Mouse (Mus musculus): ENCODE measurements around the gene Ube2s. TPM values are rescaled to one million over a fixed set of nuclear protein-coding genes. Genes with fewer than 3 reads are reported as not detected.

Ube2s gene
- 100 to 1,000 TPM; 229 to 230 TPM for total RNA-seq (2023)

DNA sequence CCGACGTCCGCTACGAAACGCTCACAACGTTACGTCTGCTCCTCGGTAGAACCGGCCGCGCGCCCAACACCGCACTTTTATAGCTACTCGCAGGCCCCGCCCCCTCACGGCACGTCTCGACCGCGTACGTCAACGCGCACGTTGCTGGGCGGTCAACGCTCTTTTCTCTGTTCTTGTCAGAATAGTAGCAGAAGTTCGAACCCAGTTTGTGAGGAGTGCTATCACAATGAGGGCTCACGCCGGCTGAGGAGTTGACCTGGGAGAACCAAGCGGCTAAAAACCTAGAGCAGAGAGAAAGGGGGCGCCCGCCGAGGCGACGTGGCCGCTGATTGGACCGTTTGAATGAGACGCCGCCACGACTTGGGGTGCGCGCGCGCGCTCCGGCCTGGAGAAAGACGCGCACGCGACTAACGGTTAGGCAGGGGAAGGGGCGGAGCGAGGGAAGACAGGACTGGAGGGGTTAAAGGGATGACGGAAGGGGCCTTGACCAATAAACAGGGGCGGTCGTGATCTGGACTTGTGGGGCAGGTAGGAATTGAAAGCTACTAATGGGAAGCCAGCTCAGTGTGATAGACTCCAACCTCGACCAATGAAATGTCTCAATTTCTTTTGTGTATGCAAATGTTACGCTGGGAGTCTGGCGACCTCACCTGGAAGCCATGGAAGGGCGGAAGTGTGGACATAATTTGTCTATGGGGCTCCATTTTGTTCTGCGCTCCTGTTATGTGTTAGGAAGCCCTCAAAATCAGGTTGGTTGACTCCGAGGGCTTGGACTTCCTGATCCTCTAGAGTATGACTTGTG lies at the start of gene Ube2s:
Gene Ube2s, minus strand, starts transcription at position 288 of the 802 bp plus-strand sequence.

GRCm38 (mm10) chr7:4844245-4844916 lies 32.0 kb upstream of the Ube2s start, which contains the start of gene Shisa7:
Shisa7 (minus strand) TSS chr7:4844696.

GRCm38 (mm10) chr7:4792278-4793212 lies 19.8 kb downstream of the Ube2s start, which contains the start of gene Rpl28:
Rpl28 (plus strand) TSS chr7:4792874.

DNA sequence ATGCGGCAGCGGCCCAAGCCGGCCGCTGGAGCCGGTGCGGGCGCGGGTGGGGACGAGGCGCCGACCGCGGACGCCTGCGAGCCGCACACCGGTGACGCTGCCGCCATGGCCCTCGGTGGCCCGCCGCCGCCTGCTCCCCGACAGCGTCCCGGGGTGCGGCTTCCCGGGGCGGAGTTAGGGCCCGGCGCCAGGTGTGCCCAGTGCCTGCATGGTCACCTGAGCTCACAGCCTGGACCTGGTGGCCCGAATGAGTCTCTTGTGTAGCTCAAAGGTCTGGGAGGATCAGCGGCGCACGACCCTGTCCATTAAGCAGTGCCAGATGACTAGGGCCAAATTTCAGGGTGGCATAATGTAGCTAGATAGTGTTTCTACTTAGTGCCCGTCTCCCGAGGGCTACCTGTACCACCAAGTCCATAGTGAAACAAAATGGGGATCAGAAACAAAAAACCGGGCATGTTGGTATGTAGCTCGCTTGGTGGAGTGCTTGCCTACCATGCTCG lies 22.9 kb downstream of the Ube2s start, which contains the start of gene Tmem238:
Gene Tmem238, minus strand, starts transcription at position 221 of the 500 bp plus-strand sequence.

DNA sequence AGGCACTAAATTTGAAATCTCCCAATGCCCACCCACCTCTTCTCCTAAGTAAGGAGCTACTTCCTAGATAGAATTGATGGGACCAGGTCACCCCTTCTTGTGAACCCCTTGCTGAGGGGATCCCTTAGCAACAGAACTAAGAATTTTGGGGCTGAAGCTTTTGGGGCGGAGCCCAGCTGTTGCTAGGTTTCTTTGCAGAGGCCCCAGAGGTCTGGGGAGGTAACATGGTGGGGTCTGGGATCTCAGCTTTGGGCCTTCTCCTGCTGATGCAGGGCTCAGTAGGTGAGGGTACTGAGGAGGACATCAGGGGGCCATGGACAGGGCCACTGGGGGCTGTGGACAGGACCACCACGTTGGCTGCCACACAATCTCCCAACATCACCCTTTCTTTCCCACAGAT lies 29.6 kb downstream of the Ube2s start, which contains the start of the genes Il11 and Tmem190:
Gene Il11, minus strand, starts transcription at position 101 of the 400 bp plus-strand sequence.
Gene Tmem190, plus strand, starts transcription at position 179 of the 400 bp plus-strand sequence.

DNA sequence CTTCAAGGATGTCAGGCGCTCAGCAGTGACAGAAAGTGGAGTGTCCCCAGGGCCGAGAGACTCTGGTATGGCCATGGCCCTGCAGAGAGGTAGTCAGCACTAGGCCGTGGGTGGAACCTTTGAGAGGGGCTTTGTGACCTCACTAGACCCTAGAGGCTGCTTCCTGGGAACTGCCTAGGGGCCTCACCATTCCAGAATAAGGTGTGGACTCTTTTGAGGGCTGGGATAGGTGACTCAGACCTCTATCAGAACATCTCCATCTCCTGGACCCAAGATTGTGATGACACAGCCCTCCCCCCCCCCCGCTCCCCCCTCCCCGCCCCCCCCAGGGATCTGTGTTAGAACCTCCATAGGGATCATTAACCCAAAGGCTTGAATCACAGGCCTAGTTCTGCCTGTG lies 41.2 kb downstream of the Ube2s start, which contains the start of gene Fam71e2:
Gene Fam71e2, minus strand, starts transcription at position 101 of the 400 bp plus-strand sequence.

DNA sequence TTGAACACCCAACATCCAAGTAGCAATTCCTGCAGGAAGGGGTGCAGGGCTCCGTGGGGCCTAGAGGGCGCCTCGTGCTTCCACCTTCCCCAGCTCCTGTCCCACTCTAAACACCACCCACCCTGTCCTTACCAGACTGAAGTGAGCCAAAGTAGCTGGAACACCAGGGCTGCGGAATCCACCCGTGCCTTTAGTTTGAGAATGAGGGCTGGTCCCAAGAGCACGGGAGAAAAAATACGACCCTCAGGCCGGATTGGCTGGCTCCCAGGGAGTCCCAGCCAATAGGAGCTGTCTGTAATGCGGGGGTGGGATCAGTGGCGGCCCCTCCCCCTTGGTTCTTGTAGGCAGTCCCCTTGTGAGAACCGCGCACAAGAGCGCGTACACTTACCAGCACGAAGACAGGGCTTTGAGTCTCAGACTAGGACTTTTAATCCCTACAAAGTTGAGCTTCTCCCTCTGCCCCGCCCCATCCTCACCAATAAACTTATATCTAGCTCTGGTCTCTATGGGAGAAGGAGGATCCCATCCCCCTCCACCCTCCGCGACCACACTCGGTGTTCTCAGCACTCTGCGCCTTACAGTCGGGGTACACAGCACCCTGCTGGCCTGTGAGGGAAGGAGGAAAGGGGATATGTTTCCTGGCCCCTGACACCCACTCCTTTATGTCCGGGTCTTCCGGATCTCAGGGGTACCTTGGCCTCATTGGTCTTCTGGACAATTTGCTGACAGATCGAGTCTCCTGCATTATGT lies 59.4 kb downstream of the Ube2s start, which contains the start of gene Cox6b2:
Gene Cox6b2, minus strand, starts transcription at position 274 of the 750 bp plus-strand sequence.

Other genes starting within 250 kb of the Ube2s start
- not detected for gene Ptprh, start 208.5 kb downstream of the Ube2s start, total RNA-seq (2023)
- gene Tmem86b, start 181.2 kb downstream of the Ube2s start, total RNA-seq (2023), result 10 to 100 TPM; 22.9 to 23.5 TPM
- 100 to 1,000 TPM; 149 to 155 TPM for gene Ppp6r1, start 153.6 kb downstream of the Ube2s start, total RNA-seq (2023)
- gene Hspbp1, start 127.5 kb downstream of the Ube2s start, total RNA-seq (2023), result 10 to 100 TPM; 15.7 to 22.2 TPM
- gene Brsk1, start 122.0 kb downstream of the Ube2s start, total RNA-seq (2023), result under 1 TPM in 1 of 2 experiments, not detected in 1; 0.28 TPM
- gene Tmem150b, start 87.3 kb downstream of the Ube2s start, total RNA-seq (2023), result 10 to 100 TPM; 20.0 to 21.3 TPM
- 100 to 1,000 TPM; 113 TPM for gene Kmt5c, start 72.5 kb downstream of the Ube2s start, total RNA-seq (2023)
- 10 to 100 TPM; 36.5 to 36.7 TPM for gene Cox6b2, start 59.5 kb downstream of the Ube2s start, total RNA-seq (2023)
- gene Fam71e2, start 41.3 kb downstream of the Ube2s start, total RNA-seq (2023), result not detected
- gene Il11, start 29.7 kb downstream of the Ube2s start, total RNA-seq (2023), result not detected
- not detected for gene Tmem190, start 29.7 kb downstream of the Ube2s start, total RNA-seq (2023)
- 1 to 10 TPM; 2.1 to 2.4 TPM for gene Tmem238, start 22.9 kb downstream of the Ube2s start, total RNA-seq (2023)
- gene Rpl28, start 19.7 kb downstream of the Ube2s start, total RNA-seq (2023), result 1,000 to 10,000 TPM in 1 of 2 experiments, 100 to 1,000 TPM in 1; 932 to 1,065 TPM
- gene Shisa7, start 32.1 kb upstream of the Ube2s start, total RNA-seq (2023), result not detected
- 1 to 10 TPM; 4.5 to 7.4 TPM for gene Isoc2b, start 57.7 kb upstream of the Ube2s start, total RNA-seq (2023)
- gene Isoc2a, start 64.6 kb upstream of the Ube2s start, total RNA-seq (2023), result 1 to 10 TPM; 5.8 to 7.4 TPM
- not detected for gene Gm36210, start 93.9 kb upstream of the Ube2s start, total RNA-seq (2023)
- 10 to 100 TPM; 12.6 to 13.0 TPM for gene Zfp628, start 102.6 kb upstream of the Ube2s start, total RNA-seq (2023)
- gene Nat14, start 109.4 kb upstream of the Ube2s start, total RNA-seq (2023), result 1 to 10 TPM; 2.3 to 3.0 TPM
- under 1 TPM; 0.07 to 0.42 TPM for gene Ssc5d, start 113.2 kb upstream of the Ube2s start, total RNA-seq (2023)
- gene Sbk2, start 151.8 kb upstream of the Ube2s start, total RNA-seq (2023), result not detected
- gene Sbk3, start 158.6 kb upstream of the Ube2s start, total RNA-seq (2023), result not detected
- gene Zfp579, start 183.6 kb upstream of the Ube2s start, total RNA-seq (2023), result 1 to 10 TPM; 4.7 to 5.2 TPM
- 10 to 100 TPM; 13.7 to 14.8 TPM for gene Zfp524, start 201.8 kb upstream of the Ube2s start, total RNA-seq (2023)
- gene Fiz1, start 202.1 kb upstream of the Ube2s start, total RNA-seq (2023), result 10 to 100 TPM; 26.8 to 27.6 TPM
- not detected for gene Gm44973, start 202.9 kb upstream of the Ube2s start, total RNA-seq (2023)
- gene Zfp865, start 207.8 kb upstream of the Ube2s start, total RNA-seq (2023), result 10 to 100 TPM; 28.4 to 28.5 TPM
- under 1 TPM; 0.42 to 0.70 TPM for gene Ccdc106, start 208.0 kb upstream of the Ube2s start, total RNA-seq (2023)
- under 1 TPM in 1 of 2 experiments, not detected in 1; 0.71 TPM for gene 4632433K11Rik, start 221.5 kb upstream of the Ube2s start, total RNA-seq (2023)
- 1 to 10 TPM; 2.1 to 2.6 TPM for gene Zfp784, start 225.9 kb upstream of the Ube2s start, total RNA-seq (2023)
- gene Zfp580, start 238.9 kb upstream of the Ube2s start, total RNA-seq (2023), result not detected
- gene U2af2, start 249.6 kb upstream of the Ube2s start, total RNA-seq (2023), result 100 to 1,000 TPM; 211 to 222 TPM

Data from neutrophil, adult 83 days (primary cell).